Mouse (Mus musculus) lung, embryonic 16.5 days (tissue): ENCODE data around the gene Rhd. TPM values are rescaled to one million over a fixed set of nuclear protein-coding genes. Genes with fewer than 3 reads are reported as not detected.

ENCODE experiments used
- ATAC-seq: fragments of 200-750 bp; cut with Nextera tagmentation; 2 replicates; pipeline ENCODE4 v1.8.0; 2017; ENCODE audit warnings: low read depth, mild to moderate bottlenecking, moderate library complexity
- H3K27ac ChIP-seq: fragments of 300-500 bp; sonication (generic); 2 replicates; pipeline ENCODE4 v1.5.1; 2014; ENCODE audit warnings: mild to moderate bottlenecking, control low read depth, low read length
- H3K27me3 ChIP-seq: fragments of 300-500 bp; sonication (generic); 2 replicates; pipeline ENCODE4 v1.6.1; 2014; ENCODE audit warnings: low read depth, low read length, mixed read lengths; ENCODE audit not compliant: control insufficient read depth, insufficient read depth
- H3K36me3 ChIP-seq: fragments of 300-500 bp; sonication (generic); 2 replicates; pipeline ENCODE4 v1.6.1; 2014; ENCODE audit warnings: low read length; ENCODE audit not compliant: control insufficient read depth, insufficient read depth
- H3K4me1 ChIP-seq: fragments of 300-500 bp; sonication (generic); replicated peaks from 2 replicates; pipeline ENCODE4 v1.6.1; 2014; ENCODE audit warnings: low read length, mixed read lengths; ENCODE audit not compliant: control insufficient read depth, insufficient read depth
- H3K4me2 ChIP-seq: fragments of 300-500 bp; sonication (generic); 2 replicates; pipeline ENCODE4 v1.6.1; 2014; ENCODE audit warnings: low read depth, low read length, control low read depth
- H3K4me3 ChIP-seq: fragments of 300-500 bp; sonication (generic); 2 replicates; pipeline ENCODE4 v1.5.1; 2014; ENCODE audit warnings: mild to moderate bottlenecking, low read length, control low read depth
- H3K9ac ChIP-seq: fragments of 300-500 bp; sonication (generic); 2 replicates; pipeline ENCODE4 v1.6.1; 2014; ENCODE audit warnings: low read length, control low read depth
- H3K9me3 ChIP-seq: fragments of 300-500 bp; sonication (generic); 2 replicates; pipeline ENCODE4 v1.6.1; 2016; ENCODE audit warnings: low read length; ENCODE audit not compliant: control insufficient read depth
- WGBS: fragments of 180-500 bp; shearing (Covaris S2); extraction: QIAGEN DNeasy Blood & Tissue Kit; methylation state at CpG from one replicate; pipeline ENCODE4 v1.1.7; 2014; 5-methylcytosine and 5-hydroxymethylcytosine counted together
- polyA plus RNA-seq: library from polyadenylated mRNA; unstranded; fragments of >200 nt; fragmentation: Nextera tagmentation; extraction: Ambion mirVana; gene quantifications from 2 replicates; pipeline ENCODE4 v1.2.1, GENCODE M21; 2015

Rhd gene
- polyA plus RNA-seq, 1 experiment from 2014 or later = 2.0 TPM

DNA sequence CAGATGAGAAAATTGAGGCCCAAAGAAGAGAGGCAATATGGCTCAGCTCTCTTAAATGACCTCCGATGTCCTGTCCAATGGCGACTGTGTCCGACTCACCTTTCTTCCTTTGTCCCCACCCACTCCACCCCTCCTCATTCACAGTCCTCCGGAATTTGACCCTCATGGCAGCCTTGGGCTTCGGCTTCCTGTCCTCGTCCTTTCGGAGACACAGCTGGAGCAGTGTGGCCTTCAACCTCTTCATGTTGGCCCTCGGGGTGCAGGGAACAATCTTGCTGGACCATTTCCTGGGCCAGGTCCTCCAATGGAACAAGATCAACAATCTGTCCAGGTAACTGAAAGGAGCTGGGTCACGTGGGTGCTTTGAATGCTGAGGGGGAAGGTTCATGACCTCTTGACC is 11.8 kb downstream of the Rhd start:
- Histone ChIP-seq H3K36me3 (no peaks in the 10 kb centered on the region), H3K9me3 (no peaks in the 10 kb centered on the region), H3K4me3 (no peak overlapping the region), H3K27ac (no peak overlapping the region), H3K9ac (no peak overlapping the region), H3K4me2 (no peak overlapping the region), H3K4me1 (0 out of 2 replicates have a peak, but pooled peaks cover 2% of the 10 kb centered on the region), H3K27me3 (no peaks in the 10 kb centered on the region)
- no peak for ATAC-seq
- WGBS = 67% methylated on average over 9 of the region's 9 CpGs

DNA sequence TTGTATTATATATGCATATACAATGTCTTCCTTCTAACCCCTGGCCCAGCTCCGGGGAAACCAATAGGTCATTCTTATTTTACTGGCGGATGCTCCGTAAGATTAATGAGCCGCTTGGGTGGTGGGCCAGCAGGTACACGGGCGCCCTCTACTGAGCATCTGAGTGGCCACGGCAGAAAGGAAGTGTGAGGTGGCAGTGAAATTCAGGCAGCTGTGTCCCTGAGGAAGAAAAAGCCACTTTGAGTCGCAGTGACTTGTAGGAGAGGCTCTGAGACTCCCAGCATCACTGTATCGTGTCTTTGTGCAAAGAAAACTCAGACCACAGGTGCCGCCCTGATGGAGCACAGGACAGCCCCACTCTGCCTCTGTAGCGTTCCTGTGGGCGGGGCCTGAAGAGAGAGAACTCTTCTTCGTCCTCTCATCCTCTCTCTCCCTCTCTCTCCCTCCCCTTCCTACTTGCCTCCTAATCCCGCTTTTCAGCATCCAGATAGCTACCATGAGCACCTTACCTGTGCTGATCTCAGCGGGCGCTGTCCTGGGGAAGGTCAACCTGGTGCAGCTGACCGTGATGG is 15.2 kb downstream of the Rhd start:
- peak; percentile 52 for ATAC-seq
- H3K4me3 ChIP-seq = peak overlapping the region; percentile 25; the same call in 1 of the 2 replicates
- 2% methylated on average over 17 of the region's 17 CpGs for WGBS
- H3K9ac ChIP-seq = no peak overlapping the region
- H3K36me3 ChIP-seq = no peaks in the 10 kb centered on the region
- no peaks in the 10 kb centered on the region for H3K9me3 ChIP-seq
- H3K4me1 ChIP-seq = 0 out of 2 replicates have a peak, but pooled peaks cover 2% of the 10 kb centered on the region
- H3K27ac ChIP-seq = no peak overlapping the region
- H3K27me3 ChIP-seq = no peaks in the 10 kb centered on the region
- peak overlapping the region; percentile 53 for H3K4me2 ChIP-seq

DNA sequence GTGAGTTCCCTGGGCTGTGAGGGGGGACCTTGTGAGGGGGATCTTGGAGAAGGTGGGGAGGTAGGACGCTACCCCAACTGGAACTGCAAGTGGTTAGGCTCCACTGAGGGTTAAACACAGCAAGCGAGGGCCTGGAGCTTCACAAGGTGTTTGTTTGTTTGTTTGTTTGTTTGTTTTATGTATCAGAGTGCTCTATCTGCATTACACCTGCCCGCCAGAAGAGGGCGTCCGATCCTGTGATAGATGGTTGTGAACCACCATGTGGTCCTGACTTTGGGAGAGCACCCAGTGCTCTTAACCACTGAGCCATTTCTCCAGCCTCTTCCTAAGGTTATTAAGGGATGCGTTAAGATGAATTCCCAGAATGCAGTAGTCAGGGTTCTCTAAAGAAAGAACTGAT is 15.7 kb downstream of the Rhd start:
- Histone ChIP-seq H3K27ac (no peak overlapping the region), H3K4me1 (0 out of 2 replicates have a peak, but pooled peaks cover 2% of the 10 kb centered on the region), H3K36me3 (no peaks in the 10 kb centered on the region), H3K27me3 (no peaks in the 10 kb centered on the region), H3K9ac (no peak overlapping the region), H3K9me3 (no peaks in the 10 kb centered on the region), H3K4me3 (no peak overlapping the region), H3K4me2 (no peak overlapping the region)
- WGBS = 33% methylated on average over 6 of the region's 6 CpGs
- no peak for ATAC-seq

DNA sequence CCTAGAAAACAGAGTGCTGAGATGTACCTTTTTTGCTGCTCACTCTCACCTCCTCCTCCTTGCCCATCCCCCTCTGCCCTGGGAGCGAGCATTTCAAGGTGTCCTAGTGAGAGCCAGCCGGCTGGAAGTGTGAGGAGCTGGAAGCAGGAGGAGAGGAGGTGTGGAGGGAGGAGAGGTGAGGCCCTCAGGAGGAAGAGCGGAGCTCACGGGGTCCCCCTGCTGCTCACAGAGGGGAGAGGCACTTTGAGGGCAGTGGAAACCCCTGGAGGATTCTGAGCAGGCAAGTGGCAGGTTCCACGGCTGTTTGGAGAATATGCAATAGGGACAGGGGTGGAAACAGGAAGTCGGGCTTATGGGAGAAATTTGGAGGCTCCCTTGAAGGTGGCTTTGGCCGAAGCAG is 18.9 kb downstream of the Rhd start:
- Histone ChIP-seq H3K4me1 (0 out of 2 replicates have a peak, but pooled peaks cover 2% of the 10 kb centered on the region), H3K9me3 (no peaks in the 10 kb centered on the region), H3K4me3 (no peak overlapping the region), H3K27me3 (no peaks in the 10 kb centered on the region), H3K9ac (no peak overlapping the region), H3K27ac (no peak overlapping the region), H3K36me3 (no peaks in the 10 kb centered on the region), H3K4me2 (no peak overlapping the region)
- no peak for ATAC-seq
- whole genome bisulfite sequencing = 27% methylated on average over 7 of the region's 7 CpGs

DNA sequence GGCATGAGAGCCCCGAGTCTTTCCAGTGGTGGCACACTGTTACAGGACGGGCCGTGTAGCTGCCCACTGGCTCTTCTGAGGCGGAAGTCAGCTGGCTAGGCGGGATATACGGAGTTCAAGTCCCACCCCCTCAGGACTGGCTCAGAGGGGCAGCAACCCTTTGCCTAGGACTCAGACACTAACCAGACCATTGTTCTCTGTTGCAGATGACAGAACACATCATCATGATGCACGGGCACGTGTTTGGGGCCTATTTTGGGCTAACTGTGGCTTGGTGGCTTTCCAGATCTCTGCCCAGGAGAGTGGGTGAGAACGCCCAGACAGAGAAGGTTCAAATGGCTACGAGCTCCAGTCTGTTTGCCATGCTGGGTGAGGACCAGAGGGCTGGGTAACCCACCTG is 19.5 kb downstream of the Rhd start:
- Histone ChIP-seq H3K4me2 (no peak overlapping the region), H3K27ac (no peak overlapping the region), H3K4me1 (0 out of 2 replicates have a peak, but pooled peaks cover 2% of the 10 kb centered on the region), H3K4me3 (no peak overlapping the region), H3K36me3 (no peaks in the 10 kb centered on the region), H3K27me3 (no peaks in the 10 kb centered on the region), H3K9me3 (no peaks in the 10 kb centered on the region), H3K9ac (no peak overlapping the region)
- ATAC-seq = no peak
- WGBS = 81% methylated on average over 10 of the region's 10 CpGs

DNA sequence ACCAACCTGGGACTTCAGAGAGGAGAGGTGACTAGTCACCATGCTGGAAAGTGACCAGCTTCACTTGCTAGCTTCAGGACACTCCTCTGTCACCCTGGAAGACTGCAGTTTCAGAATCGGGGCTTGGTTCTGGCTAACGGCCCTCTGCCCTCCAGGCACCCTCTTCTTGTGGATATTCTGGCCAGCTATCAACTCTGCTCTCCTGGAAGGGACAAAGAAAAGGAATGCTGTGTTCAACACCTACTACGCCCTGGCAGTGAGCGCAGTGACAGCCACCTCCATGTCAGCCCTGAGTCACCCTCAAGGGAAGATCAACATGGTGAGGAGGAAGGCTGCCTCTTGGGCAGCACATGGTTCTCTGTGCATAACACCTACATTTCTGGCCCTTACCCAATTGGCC is 20.0 kb downstream of the Rhd start:
- no peak overlapping the region for H3K27ac ChIP-seq
- ATAC-seq = no peak
- no peak overlapping the region for H3K4me2 ChIP-seq
- no peaks in the 10 kb centered on the region for H3K36me3 ChIP-seq
- no peaks in the 10 kb centered on the region for H3K9me3 ChIP-seq
- 78% methylated on average over 4 of the region's 4 CpGs for WGBS
- H3K27me3 ChIP-seq = no peaks in the 10 kb centered on the region
- H3K4me1 ChIP-seq = no peaks in the 10 kb centered on the region
- H3K4me3 ChIP-seq = no peak overlapping the region
- no peak overlapping the region for H3K9ac ChIP-seq

DNA sequence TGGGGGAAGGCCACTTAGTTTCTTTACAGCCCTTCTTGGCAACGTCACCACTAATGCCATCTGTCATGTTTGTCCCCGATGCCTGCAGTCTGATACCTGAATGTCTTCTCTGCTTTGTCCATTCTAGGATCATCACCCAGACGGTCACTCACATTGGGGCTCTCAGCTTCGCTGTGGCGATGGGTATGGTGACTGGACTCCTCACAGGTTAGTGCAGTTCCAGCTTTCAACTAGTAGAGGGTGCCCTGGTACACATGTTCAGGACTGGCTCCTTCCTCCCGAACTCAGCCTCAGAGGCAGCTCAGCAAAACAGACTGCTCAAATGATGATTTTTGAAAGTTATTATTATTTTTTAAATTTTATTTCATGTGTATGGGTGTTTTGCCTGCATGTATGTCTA is 27.8 kb downstream of the Rhd start:
- Histone ChIP-seq H3K9me3 (no peaks in the 10 kb centered on the region), H3K4me2 (no peak overlapping the region), H3K36me3 (peaks cover 11% of the 10 kb centered on the region; the same call in 1 of the 2 replicates), H3K27me3 (no peaks in the 10 kb centered on the region), H3K27ac (no peak overlapping the region), H3K9ac (no peak overlapping the region), H3K4me3 (no peak overlapping the region), H3K4me1 (no peaks in the 10 kb centered on the region)
- 76% methylated on average over 6 of the region's 6 CpGs for WGBS
- no peak for ATAC-seq

DNA sequence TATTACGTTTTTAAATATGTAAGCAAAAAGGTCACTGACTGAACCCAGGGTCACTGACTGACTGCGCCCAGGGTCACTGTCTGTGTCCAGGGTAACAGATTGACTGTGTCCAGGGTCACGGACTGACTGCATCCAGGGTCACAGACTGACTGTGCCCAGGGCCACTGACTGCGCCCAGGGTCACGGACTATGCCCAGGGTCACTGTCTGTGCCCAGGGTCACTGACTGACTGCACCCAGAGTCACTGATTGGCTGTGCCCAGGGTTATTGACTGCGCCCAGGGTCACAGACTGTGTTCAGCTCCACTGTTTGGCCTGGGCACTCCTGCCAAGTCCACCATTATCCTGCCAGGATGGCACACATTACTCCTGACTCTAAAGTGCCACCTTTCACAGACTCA is 32.9 kb downstream of the Rhd start:
- no peaks in the 10 kb centered on the region for H3K27me3 ChIP-seq
- no peak for ATAC-seq
- H3K36me3 ChIP-seq = peaks cover 38% of the 10 kb centered on the region
- no peaks in the 10 kb centered on the region for H3K9me3 ChIP-seq
- no peak overlapping the region for H3K4me3 ChIP-seq
- WGBS = 81% methylated on average over 6 of the region's 6 CpGs
- H3K9ac ChIP-seq = no peak overlapping the region
- no peak overlapping the region for H3K27ac ChIP-seq
- H3K4me2 ChIP-seq = no peak overlapping the region
- H3K4me1 ChIP-seq = no peaks in the 10 kb centered on the region

DNA sequence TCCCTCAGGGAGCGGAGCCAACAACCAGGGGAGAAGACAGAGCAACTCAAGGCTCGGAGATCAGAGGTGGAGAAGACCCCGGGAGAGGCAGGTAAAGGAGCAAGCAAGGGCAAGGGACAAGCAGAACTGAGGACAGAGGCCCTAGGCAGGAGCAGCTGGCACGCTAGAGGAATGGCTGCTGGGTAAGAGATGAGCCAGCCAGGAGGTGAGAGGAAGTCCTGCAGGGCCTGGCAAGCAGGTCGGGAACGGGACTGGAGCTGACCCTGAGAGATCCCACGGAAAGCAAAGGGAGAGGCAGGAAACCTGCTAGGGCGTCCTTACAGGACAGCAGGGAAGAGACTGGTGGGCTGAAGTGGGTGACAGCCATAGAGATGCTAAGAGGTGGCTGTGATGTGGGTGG is 36.8 kb downstream of the Rhd start:
- Histone ChIP-seq H3K9me3 (no peaks in the 10 kb centered on the region), H3K36me3 (peaks cover 57% of the 10 kb centered on the region), H3K27me3 (no peaks in the 10 kb centered on the region), H3K27ac (no peak overlapping the region), H3K4me2 (no peak overlapping the region), H3K4me1 (no peaks in the 10 kb centered on the region), H3K9ac (no peak overlapping the region), H3K4me3 (no peak overlapping the region)
- no peak for ATAC-seq
- 92% methylated on average over 8 of the region's 8 CpGs for WGBS

DNA sequence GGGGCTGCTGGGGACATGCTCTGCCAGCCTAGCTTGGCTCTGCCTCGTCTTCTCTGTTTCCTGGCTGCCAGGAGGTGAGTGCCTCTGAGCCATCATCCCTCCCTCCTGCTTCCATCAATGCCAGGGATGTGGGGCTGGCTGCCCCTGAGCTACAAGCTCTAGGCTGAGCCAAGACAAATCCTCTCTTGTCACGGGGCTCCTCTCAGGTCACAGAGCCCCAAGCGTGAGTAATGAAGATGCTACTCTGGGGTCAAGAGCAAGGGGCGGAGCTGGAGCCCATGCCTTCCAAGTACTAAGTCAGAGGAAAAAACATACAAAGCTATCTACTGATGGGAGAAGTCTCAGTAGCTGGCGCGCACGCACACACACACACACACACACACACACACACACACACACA is 38.7 kb downstream of the Rhd start:
- 69% methylated on average over 7 of the region's 7 CpGs for WGBS
- Histone ChIP-seq H3K27me3 (no peaks in the 10 kb centered on the region), H3K4me3 (no peak overlapping the region), H3K9me3 (no peaks in the 10 kb centered on the region), H3K4me2 (no peak overlapping the region), H3K36me3 (peaks cover 53% of the 10 kb centered on the region), H3K27ac (no peak overlapping the region), H3K4me1 (no peaks in the 10 kb centered on the region), H3K9ac (no peak overlapping the region)
- ATAC-seq = no peak
